Mouse (Mus musculus) fibroblast of lung, adult 2 months (primary cell): ENCODE measurements around the gene Ccr1.

Experiments
- DNase-seq: peaks from one replicate; pipeline ENCODE4 v3.0.0-alpha.2; 2011; ENCODE audit warnings: low read depth

Ccr1 gene

DNA sequence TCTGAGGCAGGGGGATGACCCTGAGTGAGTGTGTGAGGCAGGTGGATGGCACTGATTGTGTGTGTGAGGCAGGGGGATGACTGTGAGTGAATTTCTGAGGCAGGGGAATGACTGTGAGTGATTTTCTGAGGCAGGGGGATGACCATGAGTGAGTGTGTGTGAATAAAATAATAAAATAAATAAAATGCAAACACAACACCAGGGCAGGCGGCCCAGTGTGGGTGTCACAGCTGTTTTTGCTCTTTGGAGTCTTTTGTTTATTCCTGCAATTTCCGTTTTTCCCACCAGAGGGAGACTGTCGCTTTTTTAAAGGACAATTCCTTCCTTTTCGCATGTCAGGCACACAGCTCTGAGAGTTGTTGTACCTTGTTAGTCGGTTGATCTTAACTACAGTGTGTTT, 42.5 kb downstream of the Ccr1 start:
- DNase-seq = peak; percentile 67

DNA sequence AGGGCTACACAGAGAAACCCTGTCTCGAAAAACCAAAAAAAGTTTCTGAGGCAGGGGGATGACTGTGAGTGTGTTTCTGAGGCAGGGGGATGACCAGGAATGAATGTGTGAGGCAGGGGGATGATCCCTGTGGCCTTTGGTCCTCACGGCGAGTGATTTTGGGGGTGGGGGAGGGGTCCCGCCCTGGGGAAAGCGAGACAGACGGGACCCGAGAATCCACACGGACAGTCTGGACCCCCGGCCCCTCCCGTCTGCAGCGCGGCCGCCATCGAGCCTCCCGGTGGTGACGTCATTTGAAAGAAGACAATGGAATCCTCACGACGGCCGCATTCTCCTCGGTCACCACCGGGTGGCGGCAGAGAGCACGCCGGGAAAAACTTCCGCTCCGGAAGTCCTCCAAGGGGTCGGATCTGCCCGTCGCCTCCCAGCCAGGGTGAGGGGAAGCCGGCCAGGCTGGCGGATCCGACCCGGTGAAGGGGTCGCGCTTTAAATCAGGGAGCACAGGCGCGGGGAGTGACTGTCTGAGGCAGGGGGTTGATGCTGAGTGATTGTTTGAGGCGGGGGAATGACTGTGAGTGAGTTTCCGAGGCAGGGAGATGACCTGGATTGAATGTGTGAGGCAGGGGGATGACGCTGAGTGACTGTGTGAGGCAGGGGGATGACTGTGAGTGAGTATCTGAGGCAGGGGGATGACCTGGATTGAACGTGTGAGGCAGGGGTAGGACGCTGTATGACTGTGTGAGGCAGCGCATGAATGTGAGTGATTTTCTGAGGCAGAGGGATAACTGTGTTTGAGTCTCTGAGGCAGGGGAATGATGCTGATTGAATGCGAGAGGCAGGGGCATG, 43.2 kb downstream of the Ccr1 start:
- peak; percentile 31 for DNase-seq

DNA sequence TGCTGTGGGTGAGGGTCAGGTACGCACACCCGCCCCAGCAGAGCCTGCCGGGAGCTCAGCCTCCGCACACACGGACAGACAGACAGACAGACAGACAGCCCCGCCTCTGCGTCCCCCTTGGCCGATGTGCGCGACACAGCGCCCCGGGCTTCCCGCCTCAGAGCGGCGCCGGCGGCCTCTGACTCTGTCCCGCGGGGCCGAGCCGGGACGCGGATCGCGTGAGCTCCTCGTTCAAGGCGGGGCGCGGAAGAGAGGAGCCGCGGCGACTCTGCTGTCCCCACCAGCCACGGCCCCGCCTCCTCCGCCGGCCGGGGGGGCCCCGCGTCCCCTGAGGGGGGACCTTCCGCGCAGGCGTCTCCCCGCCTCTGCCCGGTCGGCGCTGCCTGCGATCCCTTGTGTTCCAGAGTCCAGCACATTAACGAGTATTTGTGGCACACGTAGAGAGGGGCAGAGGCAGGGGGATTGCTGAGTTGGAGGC, 43.9 kb downstream of the Ccr1 start:
- DNase-seq = peak; percentile 44

DNA sequence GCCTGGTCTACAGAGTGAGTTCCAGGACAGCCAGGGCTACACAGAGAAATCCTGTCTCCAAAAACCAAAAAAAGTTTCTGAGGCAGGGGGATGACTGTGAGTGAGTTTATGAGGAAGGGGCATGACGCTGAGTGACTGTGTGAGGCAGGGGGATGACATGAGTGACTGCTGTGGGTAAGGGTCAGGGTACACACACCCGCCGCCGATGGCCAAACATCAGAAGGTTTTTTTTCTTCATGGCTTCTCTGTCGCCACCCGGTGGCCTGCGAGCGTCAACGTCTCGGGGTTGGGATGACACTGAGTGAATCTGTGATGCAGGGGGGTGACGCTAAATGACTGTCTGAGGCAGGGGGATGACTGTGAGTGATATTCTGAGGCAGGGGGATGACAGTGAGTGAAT, 44.5 kb downstream of the Ccr1 start:
- peak; percentile 36 for DNase-seq

DNA sequence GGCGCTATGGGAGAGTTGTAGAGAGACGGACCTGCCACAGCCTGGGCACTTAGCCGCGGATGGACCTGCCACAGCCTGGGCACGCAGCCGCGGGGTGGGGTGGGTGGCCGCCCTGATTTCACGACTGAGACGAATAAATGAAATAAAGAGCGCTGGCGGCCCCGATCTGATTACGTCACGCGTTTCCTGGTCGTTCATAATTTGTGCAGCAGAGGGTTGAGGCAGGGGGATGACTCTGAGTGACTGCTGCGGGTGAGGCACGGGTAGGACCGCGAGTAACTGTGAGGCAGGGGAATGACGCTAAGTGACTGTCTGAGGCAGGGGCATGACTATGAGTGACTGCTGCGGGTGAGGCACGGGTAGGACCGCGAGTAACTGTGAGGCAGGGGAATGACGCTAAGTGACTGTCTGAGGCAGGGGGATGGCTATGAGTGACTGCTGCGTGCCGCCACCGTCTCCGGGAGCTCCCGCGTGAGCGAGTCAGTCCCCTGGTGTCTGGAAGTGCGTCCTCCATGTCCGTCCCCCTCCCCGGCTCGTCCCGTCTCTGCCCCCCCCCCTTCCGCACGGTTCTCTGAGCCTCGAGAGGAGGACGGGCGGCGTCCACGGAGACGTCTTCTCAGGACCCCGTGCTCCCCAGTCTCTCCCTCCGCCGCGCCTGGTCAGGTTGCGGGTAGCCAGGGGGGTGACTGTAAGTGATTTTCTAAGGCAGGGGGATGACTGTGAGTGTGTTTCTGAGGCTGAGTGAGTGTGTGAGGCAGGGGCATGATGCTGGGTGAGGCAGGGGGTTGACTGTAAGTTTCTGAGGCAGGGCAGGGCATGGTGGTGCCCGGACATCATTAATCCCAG, 45.1 kb downstream of the Ccr1 start:
- no peak for DNase-seq
